Mouse (Mus musculus) natural killer cell, adult 2 months (primary cell): ENCODE data around the gene Lrch4.
A peak's percentile ranks its signal among the peaks of the same experiment; 100 is the strongest.
"Not testable (repeated sequence)": the region's sequence is repeated elsewhere in the genome, so short reads cannot be mapped to it uniquely, and the experiment has no call there.

Experiments
- DNase-seq, 2 experiments: peaks; one replicate each; pipeline ENCODE4 v3.0.0; 2022; ENCODE audit warnings: low spot score in 2 of 2

The Lrch4 gene

GRCm38 (mm10) chr5:137613076-137613475 lies 15.8 kb upstream of the Lrch4 start:
- DNase-seq: no peak

- no peak for DNase-seq
These were observed 15.4 kb upstream of the Lrch4 start, which contains the start of gene Pcolce for GRCm38 (mm10) chr5:137613550-137613949. Gene Pcolce, minus strand, starts transcription at chr5:137613784.

- not testable (repeated sequence) for DNase-seq
These were observed 14.0 kb upstream of the Lrch4 start for GRCm38 (mm10) chr5:137614921-137615320.

- no peak for DNase-seq
These were observed 13.6 kb upstream of the Lrch4 start for GRCm38 (mm10) chr5:137615347-137615746.

GRCm38 (mm10) chr5:137623937-137624530 lies 4.9 kb upstream of the Lrch4 start:
- DNase-seq: no peak

- DNase-seq: peak in 1 of 2 experiments; percentile 10
These were observed 930 bp upstream of the Lrch4 start for GRCm38 (mm10) chr5:137627991-137628390.

- DNase-seq: no peak
These were observed 393 bp downstream of the Lrch4 start for GRCm38 (mm10) chr5:137629306-137629721.

- peak; percentile 23 to 28 for DNase-seq
These were observed 1.1 kb downstream of the Lrch4 start for GRCm38 (mm10) chr5:137629906-137630545.

- DNase-seq: peak; percentile 15 to 18
These were observed 1.7 kb downstream of the Lrch4 start for GRCm38 (mm10) chr5:137630602-137631001.

GRCm38 (mm10) chr5:137631171-137631570 lies 2.2 kb downstream of the Lrch4 start:
- DNase-seq: peak; percentile 81 to 82

GRCm38 (mm10) chr5:137631591-137631990 lies 2.7 kb downstream of the Lrch4 start:
- peak; percentile 61 to 78 for DNase-seq

- DNase-seq: no peak
These were observed 4.6 kb downstream of the Lrch4 start for GRCm38 (mm10) chr5:137633397-137634084.

GRCm38 (mm10) chr5:137639472-137639871 lies 10.6 kb downstream of the Lrch4 start:
- DNase-seq: no peak

GRCm38 (mm10) chr5:137641054-137641453 lies 12.1 kb downstream of the Lrch4 start, which contains the start of gene Sap25:
Gene Sap25, plus strand, starts transcription at chr5:137641334.
- peak; percentile 18 to 29 for DNase-seq

GRCm38 (mm10) chr5:137642886-137643285 lies 14.0 kb downstream of the Lrch4 start:
- no peak for DNase-seq

- DNase-seq: no peak
These were observed 15.6 kb downstream of the Lrch4 start for GRCm38 (mm10) chr5:137644484-137644883.

GRCm38 (mm10) chr5:137645091-137645651 lies 16.2 kb downstream of the Lrch4 start:
- DNase-seq: peak; percentile 24 to 58

GRCm38 (mm10) chr5:137645652-137646091 lies 16.8 kb downstream of the Lrch4 start, which contains the start of gene Irs3:
Gene Irs3, minus strand, starts transcription at chr5:137645714.
- DNase-seq: no peak

GRCm38 (mm10) chr5:137647827-137648601 lies 19.1 kb downstream of the Lrch4 start:
- no peak for DNase-seq

- DNase-seq: no peak
These were observed 20.3 kb downstream of the Lrch4 start for GRCm38 (mm10) chr5:137649251-137649650.
